Mouse (Mus musculus): ENCODE results near the gene Smpdl3a. TPM values are rescaled to one million over a fixed set of nuclear protein-coding genes. Genes with fewer than 3 reads are reported as not detected.

The Smpdl3a gene
- polyA plus RNA-seq, 1 experiment from 2014 or later: 8.9 TPM

- H3K27ac ChIP-seq: no peak overlapping the region
- peaks cover 21% of the 10 kb centered on the region for H3K4me1 ChIP-seq
- no peak overlapping the region for H3K9ac ChIP-seq
- no peak overlapping the region for H3K4me2 ChIP-seq
- peaks cover 35% of the 10 kb centered on the region for H3K36me3 ChIP-seq (ENCODE audit: poor library complexity, severe bottlenecking)
- 88% methylated on average over 1 of the region's 1 CpGs for WGBS
- no peak for ATAC-seq
- H3K9me3 ChIP-seq (replicated peaks): peaks cover 10% of the 10 kb centered on the region
- H3K27me3 ChIP-seq: no peaks in the 10 kb centered on the region
- no peak overlapping the region for H3K4me3 ChIP-seq
These were observed 1.2 kb upstream of the Smpdl3a start for GRCm38 (mm10) chr10:57792957-57793356.

GRCm38 (mm10) chr10:57794491-57795461 is 641 bp downstream of the Smpdl3a start:
- peak overlapping the region; percentile 49 for H3K4me3 ChIP-seq
- H3K9me3 ChIP-seq (replicated peaks): peaks cover 10% of the 10 kb centered on the region
- no peaks in the 10 kb centered on the region for H3K27me3 ChIP-seq
- H3K27ac ChIP-seq: peak overlapping the region; percentile 41
- 3% methylated on average over 44 of the region's 44 CpGs for WGBS
- peak overlapping the region; percentile 88 for H3K4me2 ChIP-seq
- ATAC-seq: peak; percentile 81
- H3K9ac ChIP-seq: peak overlapping the region; percentile 73
- H3K36me3 ChIP-seq (ENCODE audit: poor library complexity, severe bottlenecking): peaks cover 30% of the 10 kb centered on the region
- peaks cover 21% of the 10 kb centered on the region for H3K4me1 ChIP-seq

- H3K27ac ChIP-seq: no peak overlapping the region
- ATAC-seq: no peak
- H3K4me3 ChIP-seq: peak overlapping the region; percentile 49
These were observed 1.4 kb downstream of the Smpdl3a start for GRCm38 (mm10) chr10:57795542-57795941.

GRCm38 (mm10) chr10:57796057-57796456 is 1.9 kb downstream of the Smpdl3a start:
- Histone ChIP-seq H3K4me3 (no peak overlapping the region), H3K36me3 (ENCODE audit: poor library complexity, severe bottlenecking) (peaks cover 20% of the 10 kb centered on the region), H3K9ac (no peak overlapping the region), H3K4me2 (peak overlapping the region; percentile 88), H3K27ac (no peak overlapping the region), H3K4me1 (peaks cover 21% of the 10 kb centered on the region), H3K27me3 (no peaks in the 10 kb centered on the region), H3K9me3 (replicated peaks) (peaks cover 10% of the 10 kb centered on the region)
- ATAC-seq: peak; percentile 59
- 54% methylated on average over 4 of the region's 4 CpGs for WGBS

More at GRCm38 (mm10) chr10:57795542-57795941, 1.4 kb downstream of the Smpdl3a start:
- Histone ChIP-seq H3K4me2 (peak overlapping the region; percentile 88), H3K4me1 (peaks cover 21% of the 10 kb centered on the region), H3K27me3 (no peaks in the 10 kb centered on the region), H3K9ac (no peak overlapping the region), H3K9me3 (replicated peaks) (peaks cover 10% of the 10 kb centered on the region), H3K36me3 (ENCODE audit: poor library complexity, severe bottlenecking) (peaks cover 25% of the 10 kb centered on the region)
- WGBS: 38% methylated on average over 4 of the region's 4 CpGs

- Histone ChIP-seq H3K27ac (no peak overlapping the region), H3K36me3 (ENCODE audit: poor library complexity, severe bottlenecking) (no peaks in the 10 kb centered on the region), H3K4me1 (peaks cover 17% of the 10 kb centered on the region), H3K4me2 (no peak overlapping the region), H3K9me3 (replicated peaks) (no peaks in the 10 kb centered on the region), H3K9ac (no peak overlapping the region), H3K27me3 (no peaks in the 10 kb centered on the region), H3K4me3 (no peak overlapping the region)
- WGBS: 92% methylated on average over 1 of the region's 1 CpGs
- ATAC-seq: no peak
These were observed 5.4 kb downstream of the Smpdl3a start for GRCm38 (mm10) chr10:57799486-57799885.

GRCm38 (mm10) chr10:57807754-57808153 is 13.6 kb downstream of the Smpdl3a start:
- Histone ChIP-seq H3K4me1 (no peaks in the 10 kb centered on the region), H3K27me3 (no peaks in the 10 kb centered on the region), H3K36me3 (ENCODE audit: poor library complexity, severe bottlenecking) (peaks cover 9% of the 10 kb centered on the region), H3K27ac (no peak overlapping the region), H3K9me3 (replicated peaks) (no peaks in the 10 kb centered on the region), H3K4me2 (no peak overlapping the region), H3K9ac (no peak overlapping the region), H3K4me3 (no peak overlapping the region)
- no peak for ATAC-seq
- WGBS: 98% methylated on average over 6 of the region's 6 CpGs

- H3K4me1 ChIP-seq: no peaks in the 10 kb centered on the region
- no peaks in the 10 kb centered on the region for H3K9me3 ChIP-seq (replicated peaks)
- no peak overlapping the region for H3K4me3 ChIP-seq
- H3K27ac ChIP-seq: no peak overlapping the region
- H3K36me3 ChIP-seq (ENCODE audit: poor library complexity, severe bottlenecking): peaks cover 7% of the 10 kb centered on the region; the same call in 1 of the 2 replicates
- no peaks in the 10 kb centered on the region for H3K27me3 ChIP-seq
- 84% methylated on average over 5 of the region's 5 CpGs for WGBS
- no peak overlapping the region for H3K9ac ChIP-seq
- H3K4me2 ChIP-seq: no peak overlapping the region
- no peak for ATAC-seq
These were observed 18.2 kb downstream of the Smpdl3a start for GRCm38 (mm10) chr10:57812161-57812856.

- Histone ChIP-seq H3K4me1 (no peaks in the 10 kb centered on the region), H3K9ac (no peak overlapping the region), H3K36me3 (ENCODE audit: poor library complexity, severe bottlenecking) (peaks cover 7% of the 10 kb centered on the region; the same call in 1 of the 2 replicates), H3K4me3 (no peak overlapping the region), H3K27ac (no peak overlapping the region), H3K27me3 (no peaks in the 10 kb centered on the region), H3K4me2 (no peak overlapping the region), H3K9me3 (replicated peaks) (no peaks in the 10 kb centered on the region)
- no peak for ATAC-seq
- 80% methylated on average over 2 of the region's 2 CpGs for WGBS
These were observed 20.2 kb downstream of the Smpdl3a start for GRCm38 (mm10) chr10:57814295-57814694.

- Histone ChIP-seq H3K27me3 (no peaks in the 10 kb centered on the region), H3K4me2 (no peak overlapping the region), H3K27ac (no peak overlapping the region), H3K4me3 (no peak overlapping the region), H3K9ac (no peak overlapping the region), H3K4me1 (no peaks in the 10 kb centered on the region), H3K36me3 (ENCODE audit: poor library complexity, severe bottlenecking) (peaks cover 7% of the 10 kb centered on the region; the same call in 1 of the 2 replicates), H3K9me3 (replicated peaks) (no peaks in the 10 kb centered on the region)
- no peak for ATAC-seq
- WGBS: 78% methylated on average over 6 of the region's 6 CpGs
These were observed 21.7 kb downstream of the Smpdl3a start for GRCm38 (mm10) chr10:57815869-57816268.

- H3K36me3 ChIP-seq (ENCODE audit: poor library complexity, severe bottlenecking): no peaks in the 10 kb centered on the region
- no peaks in the 10 kb centered on the region for H3K27me3 ChIP-seq
- no peak for ATAC-seq
- H3K4me3 ChIP-seq: no peak overlapping the region
- H3K4me1 ChIP-seq: peaks cover 6% of the 10 kb centered on the region
- H3K27ac ChIP-seq: no peak overlapping the region
- H3K9me3 ChIP-seq (replicated peaks): no peaks in the 10 kb centered on the region
- no peak overlapping the region for H3K4me2 ChIP-seq
- 98% methylated on average over 2 of the region's 2 CpGs for WGBS
- no peak overlapping the region for H3K9ac ChIP-seq
These were observed 25.1 kb downstream of the Smpdl3a start for GRCm38 (mm10) chr10:57819209-57819608.

- Histone ChIP-seq H3K4me1 (peaks cover 6% of the 10 kb centered on the region), H3K9me3 (replicated peaks) (no peaks in the 10 kb centered on the region; the same call in 1 of the 2 replicates), H3K9ac (no peak overlapping the region), H3K27me3 (no peaks in the 10 kb centered on the region), H3K4me2 (peak overlapping the region; percentile 19; the same call in 1 of the 2 replicates), H3K27ac (peak overlapping the region; percentile 74), H3K4me3 (no peak overlapping the region), H3K36me3 (ENCODE audit: poor library complexity, severe bottlenecking) (no peaks in the 10 kb centered on the region)
- ATAC-seq: peak; percentile 93
- WGBS: under 1% methylated on average over 3 of the region's 3 CpGs
These were observed 28.3 kb downstream of the Smpdl3a start for GRCm38 (mm10) chr10:57822473-57822872.

- WGBS: 8% methylated on average over 5 of the region's 5 CpGs
- no peak overlapping the region for H3K4me3 ChIP-seq
- no peak overlapping the region for H3K4me2 ChIP-seq
- no peak overlapping the region for H3K9ac ChIP-seq
- H3K27me3 ChIP-seq: no peaks in the 10 kb centered on the region
- peaks cover 8% of the 10 kb centered on the region; the same call in 1 of the 2 replicates for H3K4me1 ChIP-seq
- no peaks in the 10 kb centered on the region; the same call in 1 of the 2 replicates for H3K9me3 ChIP-seq (replicated peaks)
- H3K36me3 ChIP-seq (ENCODE audit: poor library complexity, severe bottlenecking): no peaks in the 10 kb centered on the region
- H3K27ac ChIP-seq: no peak overlapping the region
- ATAC-seq: peak; percentile 80
These were observed 34.5 kb downstream of the Smpdl3a start for GRCm38 (mm10) chr10:57828649-57829048.

All from forebrain, embryonic 13.5 days (tissue).